Mouse (Mus musculus) activated CD4-positive, CD25-positive, alpha-beta regulatory T cell, adult 4 months (primary cell): ENCODE data around the gene Bhlhe23. TPM values are rescaled to one million over a fixed set of nuclear protein-coding genes. Genes with fewer than 3 reads are reported as not detected.

Experiments
- ATAC-seq: one replicate; pipeline ENCODE4 v1.8.0; 2017
- polyA plus RNA-seq, 2 experiments: library from polyadenylated mRNA; unstranded; fragments of 100-300 nt; shearing (Covaris generic); gene quantifications; one replicate each; pipeline ENCODE4 v1.2.1; 2017

The Bhlhe23 gene
- polyA plus RNA-seq, 2 experiments from 2014 or later: not detected

DNA sequence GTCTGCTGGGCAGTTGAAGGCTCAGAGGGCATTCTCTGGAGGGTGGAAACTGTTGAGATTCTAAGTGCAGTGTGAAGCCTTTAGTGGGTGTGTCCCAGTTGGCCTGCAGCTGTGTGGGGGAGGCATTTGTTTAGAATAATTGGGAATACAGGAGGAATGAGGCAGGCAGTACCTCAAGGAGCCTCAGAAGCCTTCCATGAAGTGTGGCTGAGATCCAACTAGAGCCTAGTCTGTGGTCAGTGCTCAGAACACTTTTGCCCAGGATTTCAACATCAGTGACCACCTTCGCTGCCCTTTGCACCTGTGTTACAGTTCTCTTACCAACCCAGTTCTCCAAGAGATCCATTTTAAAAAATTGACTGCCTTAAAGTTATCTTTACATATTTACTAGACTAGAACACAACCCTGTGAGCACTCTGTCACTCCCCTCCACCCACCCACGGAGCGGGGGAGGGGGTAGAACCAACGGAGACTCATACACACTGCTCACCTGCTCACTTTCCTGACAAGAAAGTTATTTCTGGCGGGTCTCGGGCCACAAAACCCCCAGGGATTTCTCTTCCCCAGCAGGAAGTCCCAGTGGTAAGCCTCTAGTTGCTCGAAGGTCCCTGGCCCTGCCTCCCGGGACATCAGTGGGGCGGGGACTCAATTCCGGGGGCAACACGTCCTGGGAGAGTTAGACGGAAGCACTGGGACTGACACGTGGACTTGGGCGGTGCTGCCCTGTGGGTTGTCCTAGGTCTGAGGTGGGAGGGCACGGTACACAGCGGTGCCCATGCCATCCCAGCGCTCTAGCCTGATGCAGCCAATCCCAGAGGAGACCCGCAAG lies 51.9 kb downstream of the Bhlhe23 start, which contains the start of gene Slc17a9:
TSS of gene Slc17a9 (plus strand) at position 679 of the 829 bp plus-strand sequence.
- ATAC-seq: peak; percentile 47

Other genes with a start within 250 kb of the Bhlhe23 start
- gene Mrgbp, start 195.6 kb downstream of the Bhlhe23 start, polyA plus RNA-seq: 10 to 100 TPM; 21.4 to 22.2 TPM
- 10 to 100 TPM; 17.2 to 24.0 TPM for gene Ogfr, start 187.7 kb downstream of the Bhlhe23 start, polyA plus RNA-seq
- under 1 TPM in 1 of 2 experiments, not detected in 1; 0.48 TPM for gene Col9a3, start 179.1 kb downstream of the Bhlhe23 start, polyA plus RNA-seq
- not detected for gene Tcfl5, start 134.2 kb downstream of the Bhlhe23 start, polyA plus RNA-seq
- 10 to 100 TPM; 35.0 to 46.9 TPM for gene Dido1, start 66.9 kb downstream of the Bhlhe23 start, polyA plus RNA-seq
- gene Gid8, start 66.8 kb downstream of the Bhlhe23 start, polyA plus RNA-seq: 10 to 100 TPM; 22.3 to 24.5 TPM
- gene Slc17a9, start 51.6 kb downstream of the Bhlhe23 start, polyA plus RNA-seq: 10 to 100 TPM; 68.7 to 77.6 TPM
- 10 to 100 TPM in 1 of 2 experiments, 1 to 10 TPM in 1; 9.5 to 12.2 TPM for gene Ythdf1, start 144.0 kb upstream of the Bhlhe23 start, polyA plus RNA-seq
- not detected for gene Birc7, start 152.1 kb upstream of the Bhlhe23 start, polyA plus RNA-seq
- not detected for gene Nkain4, start 177.8 kb upstream of the Bhlhe23 start, polyA plus RNA-seq
- 10 to 100 TPM; 40.5 to 50.4 TPM for gene Arfgap1, start 190.3 kb upstream of the Bhlhe23 start, polyA plus RNA-seq
- under 1 TPM; 0.20 to 0.31 TPM for gene Col20a1, start 209.6 kb upstream of the Bhlhe23 start, polyA plus RNA-seq